Mouse (Mus musculus) brain, adult 2 months (tissue): ENCODE measurements around the gene Bahd1.

Source experiments
- DNase-seq: peaks from one replicate; pipeline ENCODE4 v3.0.0; 2011; ENCODE audit warnings: low read depth, low spot score

The Bahd1 gene

DNA sequence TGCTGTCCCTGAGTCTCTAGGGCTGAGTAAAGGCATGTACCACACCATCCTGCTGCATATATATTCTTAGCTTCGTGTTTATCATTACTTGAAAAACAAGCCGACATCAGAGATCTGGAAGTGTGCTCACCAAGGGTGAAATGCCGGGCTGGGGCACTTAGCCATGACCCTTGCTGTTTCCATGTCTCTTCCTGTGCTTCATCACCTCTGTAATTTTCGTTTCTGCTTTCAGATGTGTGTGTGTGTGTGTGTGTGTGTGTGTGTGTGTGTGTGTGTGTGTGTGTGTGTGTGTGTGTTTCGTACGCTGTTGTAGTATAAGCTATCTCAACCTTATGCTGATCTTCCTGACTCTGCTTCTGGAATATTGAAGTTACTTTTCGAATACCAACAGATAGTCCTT, 41.2 kb downstream of the Bahd1 start:
- no peak for DNase-seq

DNA sequence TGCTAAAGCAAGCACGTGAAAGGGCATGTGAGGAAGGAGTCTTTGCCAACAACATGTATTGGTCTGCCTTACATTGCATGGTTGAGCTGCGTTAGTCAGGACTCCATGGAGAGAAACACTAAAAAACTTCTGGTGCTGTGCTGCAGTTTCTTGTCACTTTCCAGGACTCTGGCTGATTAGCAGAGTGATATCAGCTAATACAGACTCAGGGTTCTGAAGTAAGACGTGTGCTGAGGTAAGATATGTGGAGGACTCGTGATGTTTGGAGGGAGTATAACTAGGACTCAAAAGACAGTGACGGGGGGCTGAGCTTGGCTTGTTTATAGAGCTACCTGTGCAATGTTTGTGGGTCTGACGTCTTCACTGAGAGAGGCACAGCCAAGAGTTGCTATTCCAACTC, 43.1 kb downstream of the Bahd1 start:
- DNase-seq = no peak

DNA sequence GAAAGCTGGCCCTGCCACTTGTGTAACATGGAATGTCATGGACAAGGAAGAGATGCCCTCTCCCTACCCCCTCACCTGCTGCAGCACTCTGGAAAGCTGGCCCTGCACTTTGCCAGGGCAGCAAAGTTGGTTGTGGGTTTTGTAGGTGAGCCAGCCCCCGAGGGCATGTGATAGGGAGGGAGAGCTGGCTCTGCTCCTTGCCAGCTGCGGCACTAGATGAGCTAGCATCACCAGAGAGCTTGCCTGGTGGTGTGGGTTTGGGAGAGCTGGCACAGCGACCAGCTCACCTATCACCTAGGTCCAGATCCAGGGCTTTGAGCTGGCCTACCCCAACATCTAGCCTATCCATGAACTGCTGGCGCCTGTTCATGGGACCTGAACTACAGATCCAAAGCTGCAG, 48.6 kb downstream of the Bahd1 start:
- no peak for DNase-seq

DNA sequence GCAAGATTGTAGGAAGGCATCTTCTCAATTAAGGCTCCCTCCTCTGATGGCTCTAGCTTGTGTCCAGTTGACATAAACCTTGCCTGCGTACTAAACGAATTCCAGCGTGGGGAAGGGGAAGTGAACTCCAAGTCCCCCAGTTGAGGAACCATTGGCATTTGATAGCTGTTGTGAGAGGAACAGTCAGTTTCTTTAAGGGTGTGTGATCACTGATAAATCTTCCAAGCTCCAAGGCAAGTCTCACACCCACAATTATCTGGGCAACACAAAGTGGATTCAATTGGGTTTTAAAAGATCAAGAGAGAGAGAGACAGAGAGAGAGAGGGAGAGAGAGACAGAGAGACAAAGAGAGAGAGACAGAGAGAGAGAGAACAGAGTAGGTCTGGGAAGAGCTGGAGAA, 49.5 kb downstream of the Bahd1 start:
- DNase-seq = no peak

DNA sequence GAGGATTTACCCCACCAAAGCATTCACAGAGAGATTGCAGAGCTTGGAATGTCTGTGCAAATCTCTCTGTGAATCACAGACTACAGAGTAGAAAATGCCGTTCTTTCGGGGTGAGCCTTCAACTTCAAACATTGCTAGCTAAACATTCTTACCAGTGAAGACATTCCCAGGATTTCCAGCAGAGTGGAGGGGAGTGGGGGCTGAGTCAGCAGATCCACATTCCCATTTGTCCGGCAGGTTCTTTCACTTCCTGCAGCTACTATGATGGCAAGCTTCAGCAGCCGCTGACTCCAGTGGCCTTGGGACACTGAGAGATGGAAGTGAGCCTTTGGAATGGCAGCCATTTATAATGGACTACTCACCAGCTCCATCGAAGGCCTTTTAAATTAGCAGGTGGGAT, 56.3 kb downstream of the Bahd1 start:
- no peak for DNase-seq

DNA sequence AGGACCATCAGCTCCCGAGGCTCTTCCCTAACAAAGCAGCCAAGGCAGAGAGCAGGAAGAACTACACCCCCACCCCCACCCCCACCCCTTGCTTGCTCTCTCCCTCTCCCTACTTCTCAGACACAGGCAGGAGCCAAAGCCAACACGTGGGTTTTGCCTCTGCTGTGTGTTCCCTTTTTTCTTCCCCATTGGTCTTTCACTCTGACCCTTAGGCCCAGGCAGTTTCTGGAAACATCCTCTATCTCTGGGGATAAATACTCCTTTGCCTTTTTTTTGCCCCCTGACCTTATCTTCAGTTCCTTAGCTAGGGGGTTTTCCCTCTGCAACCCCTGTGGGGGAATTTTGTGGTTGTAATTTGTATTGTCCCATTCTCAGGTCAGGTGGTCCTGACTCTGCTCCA, 59.5 kb downstream of the Bahd1 start:
- DNase-seq = no peak

DNA sequence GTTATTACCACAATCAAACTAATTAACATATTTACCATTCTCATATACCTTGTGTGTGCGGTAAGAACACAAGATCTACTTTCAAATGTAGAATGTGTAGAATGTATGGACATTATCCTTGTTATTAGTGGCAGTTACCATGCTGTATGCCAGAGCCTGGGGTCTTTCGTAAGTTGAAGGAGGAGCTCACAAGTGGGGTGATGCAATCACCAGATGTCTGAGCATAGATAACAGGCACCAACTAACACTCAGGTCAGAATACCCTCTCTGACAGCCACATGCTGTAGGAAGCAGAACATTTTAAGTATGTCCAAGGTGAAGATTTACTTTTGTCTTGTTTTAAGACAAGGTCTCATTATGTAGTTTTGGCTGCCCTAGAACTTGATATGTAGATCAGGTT, 60.2 kb downstream of the Bahd1 start:
- DNase-seq = no peak

DNA sequence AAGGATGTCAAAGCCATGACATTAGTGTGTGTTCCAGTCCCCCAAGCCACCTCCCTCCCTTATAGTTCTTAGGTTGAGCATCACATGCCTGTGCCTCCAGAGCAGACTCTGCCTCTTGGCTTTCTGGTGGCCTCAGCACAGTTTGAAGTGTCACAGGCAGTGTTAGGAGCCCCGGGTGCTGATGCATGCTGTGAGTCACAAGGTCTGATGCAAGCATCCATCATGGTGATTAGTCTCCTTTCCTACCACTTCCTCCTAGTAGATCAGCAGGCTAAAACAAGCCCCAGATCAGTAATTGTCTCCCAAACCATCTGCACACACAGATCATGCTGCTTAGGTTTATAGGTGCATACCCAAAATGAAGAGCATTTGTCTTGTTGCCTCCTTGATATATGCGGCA, 61.4 kb downstream of the Bahd1 start:
- DNase-seq = peak; percentile 51

DNA sequence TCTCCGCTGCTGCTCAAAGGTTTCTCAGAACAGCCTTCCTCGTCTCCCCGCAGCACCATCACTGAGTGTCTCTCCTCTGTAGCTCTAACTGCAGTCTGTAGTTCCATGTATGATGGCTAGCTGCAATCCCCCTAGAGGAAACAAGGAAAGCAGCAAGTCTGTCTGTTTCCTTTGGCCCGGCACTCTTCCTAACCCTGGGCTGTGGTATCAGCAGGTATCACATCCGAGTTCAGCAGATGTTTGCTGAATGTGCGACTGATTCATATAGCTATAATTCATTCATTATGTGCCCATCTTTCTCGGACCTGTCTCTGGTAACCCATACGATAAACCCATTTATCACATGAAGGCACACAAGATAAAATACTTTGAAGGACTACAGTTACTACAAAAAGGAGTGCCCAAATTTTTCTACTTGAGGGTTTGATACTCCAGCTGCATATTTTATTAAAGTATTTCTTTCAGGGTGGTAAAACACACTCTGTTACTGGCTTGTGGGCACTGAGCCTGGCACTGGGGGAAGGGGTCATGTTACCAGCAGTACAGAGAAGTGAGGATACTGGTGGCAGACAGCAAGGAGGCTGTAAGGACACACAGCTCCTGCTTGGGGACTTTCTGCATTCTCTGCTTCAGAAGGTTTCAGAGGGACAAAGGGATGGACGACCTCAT, 63.0 kb downstream of the Bahd1 start:
- DNase-seq = no peak

DNA sequence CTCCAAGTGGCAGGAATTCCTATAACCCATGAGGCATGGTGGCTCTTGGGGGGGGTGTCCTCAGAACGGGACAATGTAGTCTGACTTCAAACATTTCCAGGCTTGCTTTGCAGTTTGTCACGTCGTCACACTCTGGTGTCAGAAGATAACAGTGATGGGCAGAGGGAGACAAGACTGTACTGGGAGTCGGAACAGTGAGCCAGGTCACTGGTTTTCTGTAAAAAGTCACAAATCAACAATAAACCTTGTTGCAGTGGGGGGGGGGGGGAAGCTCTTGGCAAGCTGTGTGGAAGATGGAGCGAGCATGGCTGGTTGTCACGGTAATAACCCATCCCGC, 63.5 kb downstream of the Bahd1 start:
- no peak for DNase-seq

DNA sequence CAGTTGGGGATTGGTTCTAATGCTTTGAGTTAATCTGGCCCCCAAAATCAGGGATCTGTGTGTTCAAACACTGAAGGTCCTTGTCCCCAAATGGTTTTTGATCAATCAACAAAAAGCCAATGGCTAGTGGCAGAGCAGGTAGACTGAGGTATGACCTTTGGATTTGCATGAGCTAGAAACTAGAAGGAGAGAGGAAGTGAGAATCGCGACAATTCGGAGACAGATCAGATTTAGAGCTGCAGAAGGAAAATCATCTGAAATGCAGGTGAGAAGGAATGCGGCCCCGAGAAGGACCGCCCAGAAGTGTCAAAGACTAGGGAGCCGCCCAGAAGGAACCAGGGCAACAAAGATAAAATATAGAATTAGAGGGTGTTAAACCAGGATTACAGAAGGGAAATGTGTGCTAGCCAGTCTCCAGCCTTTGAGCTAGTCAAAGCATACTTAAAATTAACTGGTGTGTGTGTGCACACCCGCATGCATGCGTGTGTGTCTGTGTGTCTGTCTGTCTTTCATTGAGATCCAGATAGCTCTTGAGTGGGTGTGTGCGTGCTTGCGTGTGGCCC, 69.5 kb downstream of the Bahd1 start:
- DNase-seq = no peak

DNA sequence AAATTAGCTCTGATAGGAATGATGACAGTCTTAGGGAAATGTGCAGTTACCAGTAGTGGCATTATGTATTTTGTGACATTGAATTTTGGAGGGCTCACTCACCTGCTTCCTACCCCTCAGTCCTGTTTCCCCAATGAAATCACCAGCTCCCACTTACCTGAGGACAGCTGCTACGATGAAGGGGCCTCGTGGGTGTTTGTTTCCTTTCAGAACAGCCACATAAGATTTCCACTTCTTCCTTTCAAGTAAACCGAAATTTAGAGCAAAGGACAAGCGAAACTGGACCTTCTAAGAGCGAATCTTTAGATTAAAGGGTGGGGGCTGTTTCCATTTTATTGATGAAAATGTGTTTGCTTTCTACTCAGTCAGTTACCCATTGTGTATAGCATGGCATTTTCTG, 71.9 kb downstream of the Bahd1 start:
- DNase-seq = no peak

DNA sequence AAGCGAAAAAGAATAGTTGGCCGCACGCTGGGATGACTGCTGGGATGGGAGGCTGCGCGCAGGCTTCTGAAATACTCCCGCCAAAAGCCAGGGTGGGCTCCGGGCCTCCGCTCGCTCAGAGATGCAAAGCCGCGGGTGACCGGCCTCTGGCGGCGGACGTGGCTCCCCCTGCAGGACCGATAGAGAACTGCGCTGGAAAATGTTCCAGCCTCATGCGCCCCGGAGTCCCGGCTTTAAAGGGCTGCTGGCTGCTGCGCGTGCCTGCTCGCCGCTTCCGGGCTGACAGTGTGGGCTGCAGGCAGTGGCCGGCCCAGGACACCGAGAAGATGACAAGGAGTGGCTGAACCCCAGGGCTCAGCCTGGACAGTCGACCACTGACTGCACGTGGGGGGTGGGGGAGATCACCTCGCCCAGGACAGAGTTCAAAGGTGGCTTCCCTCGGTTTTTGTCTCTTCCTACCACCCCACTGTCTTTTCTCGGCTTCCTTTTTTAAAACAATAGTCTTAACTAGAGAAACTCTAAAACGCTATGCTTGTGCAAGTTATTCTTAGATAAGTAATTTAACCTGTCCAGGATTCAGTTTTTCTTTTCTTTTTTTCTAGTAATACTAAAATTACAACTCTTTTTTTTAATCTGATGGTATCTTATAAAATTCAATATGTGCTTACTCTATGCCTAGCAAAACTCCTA, 72.7 kb downstream of the Bahd1 start:
- DNase-seq = peak; percentile 84
